Mouse (Mus musculus): ENCODE data around the gene Mup4. TPM values are rescaled to one million over a fixed set of nuclear protein-coding genes. Genes with fewer than 3 reads are reported as not detected.

The Mup4 gene
- total RNA-seq, 2 experiments from 2014 or later: not detected

GRCm38 (mm10) chr4:59907092-59907491, 53.4 kb downstream of the Mup4 start:
- H3K4me3 ChIP-seq: no peak overlapping the region
- no peak overlapping the region for H3K27ac ChIP-seq
- no peak for TF ChIP-seq CTCF (conservative IDR thresholded peaks at IDR 0.05)
- DNase-seq (ENCODE audit: low spot score in 2 of 2): no peak

Other genes with a start within 250 kb of the Mup4 start
- 10 to 100 TPM; 23.6 to 25.6 TPM for gene Inip, start 159.1 kb downstream of the Mup4 start, total RNA-seq (2021)
- gene Snx30, start 154.9 kb downstream of the Mup4 start, total RNA-seq (2021): 10 to 100 TPM; 40.3 to 44.6 TPM
- not detected for gene Slc46a2, start 45.7 kb downstream of the Mup4 start, total RNA-seq (2021)
- not detected for gene Mup6, start 3.6 kb upstream of the Mup4 start, total RNA-seq (2021)
- gene Mup7, start 109.8 kb upstream of the Mup4 start, total RNA-seq (2021): not detected
- gene Mup2, start 193.6 kb upstream of the Mup4 start, total RNA-seq (2021): not detected